ENCODE assay signal across 20 mouse cellular contexts in genomic region chr4:56949494-56949893, GRCm38 (mm10). TPM values are rescaled to one million over a fixed set of nuclear protein-coding genes. Genes with fewer than 3 reads are reported as not detected.
DNase-seq lines count a peak whose midpoint lies in the region; ATAC-seq lines count a peak whose summit lies in the region.
"Had no signal": no experiment of that assay in that cellular context is flagged by ENCODE, and none has a peak within 500 bp of the region (broad histone marks: within the 10 kb centered on the region; RNA-seq: fewer than 3 reads in every experiment).

No protein-coding gene starts in this region.

- H3K4me2 ChIP-seq in forebrain, embryonic 11.5 days (ENCODE audit: low read depth, low read length, severe bottlenecking) = no peak overlapping the region
- H3K4me2 ChIP-seq: hindbrain, embryonic 13.5 days; liver, embryonic 15.5 days had no signal

- H3K36me3 ChIP-seq in forebrain, embryonic 11.5 days (ENCODE audit: control insufficient read depth, insufficient read depth, low read length) = no peaks in the 10 kb centered on the region
- H3K36me3 ChIP-seq: hindbrain, embryonic 13.5 days; liver, embryonic 15.5 days had no signal

- no peak overlapping the region for H3K27ac ChIP-seq in forebrain, embryonic 11.5 days (ENCODE audit: low read depth, low read length)
- H3K27ac ChIP-seq: gastrocnemius, adult 2 months; hindbrain, embryonic 13.5 days; liver, embryonic 15.5 days; stomach, postnatal 0 days had no signal

- peak; percentile 16 for DNase-seq in lung, postnatal 10 days
- DNase-seq in lung, adult 18-20 months = no peak
- peak; percentile 37 for DNase-seq in ES-CJ7 (ENCODE audit: low read depth, low spot score)
- DNase-seq in forebrain, embryonic 11.5 days (ENCODE audit: low spot score) = no peak
- no peak for DNase-seq in cerebellum, adult 9-10 months
- DNase-seq in right cerebral cortex, postnatal 36 days (ENCODE audit: low spot score in 2 of 2) = no peak
- DNase-seq: cerebellum, adult 11-12 months; gastrocnemius, adult 2 months; kidney, adult 18-20 months; layer of hippocampus, adult 9-11 months; lung, postnatal 14 days; right cerebral cortex, adult 18-20 months; spleen, adult 18-20 months had no signal

- no peak overlapping the region for H3K9ac ChIP-seq in forebrain, embryonic 11.5 days (ENCODE audit: low read length)
- H3K9ac ChIP-seq: hindbrain, embryonic 13.5 days; liver, embryonic 15.5 days had no signal

- H3K27me3 ChIP-seq in forebrain, embryonic 11.5 days (ENCODE audit: control insufficient read depth, insufficient read depth, low read length) = no peaks in the 10 kb centered on the region
- H3K27me3 ChIP-seq: liver, embryonic 15.5 days had no signal

- WGBS in forebrain, embryonic 11.5 days = 64% methylated on average over 6 of the region's 6 CpGs

- H3K9me3 ChIP-seq in forebrain, embryonic 11.5 days (ENCODE audit: control insufficient read depth, low read length) = no peaks in the 10 kb centered on the region
- H3K9me3 ChIP-seq: hindbrain, embryonic 13.5 days; liver, embryonic 15.5 days had no signal

- peak; percentile 14 for ATAC-seq in inflammation-experienced regulatory T-cells, adult 6 months
- no peak for ATAC-seq in forebrain, embryonic 11.5 days (replicated peaks; ENCODE audit: low FRiP score)
- ATAC-seq: forebrain, embryonic 16.5 days had no signal

- H3K4me3 ChIP-seq in forebrain, embryonic 11.5 days (ENCODE audit: low read depth, low read length) = no peak overlapping the region
- H3K4me3 ChIP-seq: erythroblast, embryonic 14.5 days; gastrocnemius, adult 2 months; hindbrain, embryonic 13.5 days; liver, embryonic 15.5 days had no signal

- H3K4me1 ChIP-seq in forebrain, embryonic 11.5 days (replicated peaks; ENCODE audit: control insufficient read depth, insufficient read depth, low read length) = 0 out of 2 replicates have a peak, but pooled peaks cover 4% of the 10 kb centered on the region

RNA-seq across cellular contexts. Expression of gene Tmem245, which starts 2.3 kb away (rescaled TPM):
- polyA plus RNA-seq in inflammation-experienced regulatory T-cells, adult 6 months (2017; shearing (Covaris generic)) = 1 to 10 TPM; 4.4 to 8.2 (median 5.9) TPM
- polyA plus RNA-seq in forebrain, embryonic 11.5 days (2014; fragmentation: Nextera tagmentation; extraction: Ambion mirVana) = 9.5 and 12.7 TPM in 2 replicates

RNA-seq across cellular contexts. Expression of gene Frrs1l, which starts 40.7 kb away (rescaled TPM):
- polyA plus RNA-seq in inflammation-experienced regulatory T-cells, adult 6 months (2017; shearing (Covaris generic)) = not detected
- polyA plus RNA-seq in forebrain, embryonic 11.5 days (2014; fragmentation: Nextera tagmentation; extraction: Ambion mirVana) = 5.3 and 5.4 TPM in 2 replicates
- polyA plus RNA-seq: erythroblast, embryonic 14.5 days; heart, postnatal 0 days had no signal

Comparison
In these comparisons a context has a peak if more than half of its experiments do, and no peak if none do; other contexts are left out.
1. DNase-seq: peak in lung, postnatal 10 days (single experiment) and ES-CJ7 (single experiment); none in lung, adult 18-20 months (0 of 2), forebrain, embryonic 11.5 days (single experiment), cerebellum, adult 9-10 months (single experiment) and right cerebral cortex, postnatal 36 days (0 of 2).